Mouse (Mus musculus): ENCODE measurements around the gene Abr.

Gene Abr

DNA sequence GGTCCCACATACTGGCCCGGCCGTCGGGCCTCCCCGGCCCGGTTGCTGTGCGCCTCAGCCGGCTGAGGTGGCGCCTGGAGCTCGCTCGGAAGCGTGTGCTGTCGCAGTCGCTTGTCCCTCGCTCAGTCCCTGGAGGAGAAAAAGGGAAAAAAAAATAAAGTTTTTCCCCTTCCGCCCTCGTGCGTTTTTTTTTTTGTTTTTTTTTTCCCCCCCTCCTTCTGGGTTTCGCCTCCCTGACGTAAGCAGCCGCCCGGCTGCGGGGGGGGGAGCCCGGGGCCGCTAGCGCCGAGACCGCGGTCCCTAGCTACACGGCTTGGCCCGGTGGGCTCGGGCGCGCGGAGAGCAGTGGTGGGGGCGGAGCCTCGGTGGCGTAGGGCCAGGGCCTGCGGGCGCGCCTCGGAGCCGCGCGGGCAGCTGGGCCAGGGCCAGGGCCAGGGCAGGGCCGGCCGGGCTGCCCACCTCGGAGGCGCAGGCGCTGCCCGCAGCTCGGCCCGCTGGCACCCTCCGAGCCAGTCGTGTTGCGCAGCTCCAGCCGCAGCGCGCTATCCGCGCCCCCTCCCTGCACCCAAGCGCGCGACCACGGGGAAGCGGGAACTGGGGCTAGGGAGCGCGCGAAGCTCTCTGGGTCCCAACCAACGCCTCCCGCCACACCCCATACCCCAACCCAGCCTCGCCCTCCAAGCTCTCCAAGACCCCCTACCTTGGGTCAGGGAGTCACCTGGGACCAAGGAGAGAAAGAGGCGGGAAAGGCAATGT is 1.3 kb upstream of the Abr start:
- peak; percentile 72 for DNase-seq

DNA sequence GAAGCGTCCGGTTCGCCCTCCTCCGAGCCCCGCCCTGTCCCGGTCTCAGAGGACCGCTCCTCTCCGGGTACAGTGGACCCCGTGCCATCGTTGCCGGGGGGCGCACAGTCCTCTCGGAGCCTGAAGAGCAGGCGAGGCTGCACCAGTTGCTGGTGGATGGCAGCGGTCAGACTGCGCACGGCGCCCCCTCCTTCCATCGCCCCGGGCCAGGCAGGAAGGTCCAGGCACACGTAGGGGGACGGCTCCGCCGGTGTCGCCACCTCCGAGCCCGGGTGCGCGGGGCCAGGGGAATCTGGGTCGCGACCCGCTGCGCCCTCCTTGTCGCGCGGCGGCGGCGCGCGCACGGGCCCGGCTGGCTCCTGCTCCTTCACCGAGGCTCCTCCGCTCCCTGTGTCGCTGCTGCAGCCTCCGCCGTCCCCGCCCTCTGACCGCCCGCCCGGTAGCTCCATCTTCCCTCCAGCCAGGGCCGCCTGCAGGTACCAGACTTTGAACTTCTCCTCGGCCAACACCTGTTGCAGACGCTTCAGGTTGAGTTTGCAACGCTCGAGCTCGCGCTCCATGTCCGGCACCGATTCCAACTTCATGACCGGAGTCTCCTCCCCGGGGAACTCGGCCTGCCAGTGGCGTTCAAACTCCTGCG is 572 bp upstream of the Abr start:
- DNase-seq = peak; percentile 19

DNA sequence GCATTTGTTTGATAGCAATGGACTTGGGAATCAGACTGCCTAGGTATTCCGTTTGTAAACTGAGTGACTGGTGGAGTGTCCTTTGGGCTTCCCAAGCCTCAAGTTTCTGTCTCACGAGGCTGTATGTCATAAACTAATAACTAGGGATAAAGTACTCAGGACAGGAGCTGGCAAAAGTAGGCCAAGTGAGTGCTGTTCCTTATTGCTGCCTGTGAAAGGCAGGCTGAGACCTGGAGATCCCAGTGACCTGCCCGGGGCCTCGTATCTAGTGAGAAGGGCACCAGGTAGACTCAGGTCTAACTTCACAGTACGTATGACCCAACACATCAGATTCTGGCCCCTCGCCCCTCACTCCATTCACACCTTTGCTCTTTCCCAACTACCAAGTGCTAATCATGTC is 4.0 kb downstream of the Abr start:
- DNase-seq = no peak

DNA sequence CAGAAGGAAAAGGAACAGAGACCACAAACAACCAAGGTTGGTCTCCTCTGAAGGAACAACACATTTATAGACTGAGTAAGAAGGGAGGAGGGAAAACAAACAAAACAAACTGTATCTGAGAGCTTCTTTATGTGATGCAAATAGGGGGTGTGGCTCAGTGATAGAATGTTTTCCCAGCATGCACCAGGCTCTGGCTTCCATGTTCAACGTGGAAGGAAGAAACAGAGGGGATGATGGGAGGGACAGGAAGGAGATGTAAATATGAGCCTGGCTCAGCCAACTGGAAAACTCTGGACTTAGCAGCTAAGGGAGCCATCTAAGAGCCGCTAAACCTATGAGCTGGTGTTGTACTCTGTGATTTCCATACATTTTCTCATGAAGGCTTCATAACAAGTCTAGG is 7.9 kb downstream of the Abr start:
- DNase-seq = no peak

DNA sequence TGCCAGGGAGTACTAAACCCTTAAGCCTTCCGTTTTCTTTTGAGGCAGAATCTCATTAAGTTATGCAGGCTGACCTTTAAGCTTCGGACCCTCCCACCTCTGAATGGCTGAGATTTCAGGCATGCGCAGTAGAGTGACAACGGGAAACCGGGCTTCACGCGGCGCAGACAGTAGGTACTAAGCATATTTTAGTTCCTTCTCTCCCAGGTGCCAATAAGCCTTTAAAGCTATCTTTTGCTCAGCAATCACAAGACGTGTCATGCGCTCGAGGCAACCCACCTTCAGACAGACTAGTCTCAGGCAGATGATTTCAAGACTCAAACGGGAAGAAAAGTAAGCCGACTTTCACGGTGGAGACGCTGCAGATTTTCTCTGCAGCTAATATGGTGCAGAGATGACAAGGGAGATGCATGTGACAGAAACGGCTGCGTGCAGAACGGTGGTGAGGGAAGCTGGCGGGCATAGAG is 9.4 kb downstream of the Abr start:
- peak; percentile 48 for DNase-seq

DNA sequence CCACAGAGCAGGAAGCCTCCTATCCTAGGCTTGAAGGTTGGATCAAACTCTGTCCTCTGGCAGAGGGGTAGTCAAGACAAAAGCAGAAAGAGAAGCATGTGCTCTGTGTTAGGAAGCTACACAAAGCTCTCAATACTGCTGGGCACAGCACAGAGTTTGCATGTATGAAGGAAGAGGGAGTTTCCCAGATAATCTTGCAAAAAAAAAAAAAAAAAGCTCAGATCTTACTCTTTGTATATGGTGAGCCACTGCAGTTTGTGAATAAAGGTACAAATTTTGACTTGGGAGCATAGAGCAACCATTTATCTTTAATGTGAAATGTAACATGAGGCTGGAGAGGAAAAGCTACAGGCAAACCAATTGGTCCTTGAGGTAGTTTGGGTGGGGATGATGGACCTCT is 11.2 kb downstream of the Abr start:
- no peak for DNase-seq

DNA sequence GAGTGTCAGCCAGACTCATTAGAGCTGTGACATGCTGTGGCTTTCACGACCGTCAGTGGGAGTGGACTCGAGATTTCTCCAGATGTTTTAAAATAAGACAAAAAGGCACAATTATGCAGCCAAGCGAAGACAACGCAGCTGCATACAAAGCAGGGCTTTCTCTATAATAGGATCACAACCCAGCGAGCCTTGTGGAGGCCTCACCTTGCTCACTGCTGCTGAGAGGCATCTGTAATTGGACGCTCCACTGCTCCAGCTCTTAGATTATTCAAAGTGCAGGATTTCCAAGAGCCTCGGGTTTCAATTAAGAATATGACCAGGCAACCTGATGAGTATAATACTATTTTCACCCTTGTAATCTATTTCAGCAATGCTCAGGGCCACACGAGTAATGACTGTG is 15.6 kb downstream of the Abr start:
- no peak for DNase-seq

DNA sequence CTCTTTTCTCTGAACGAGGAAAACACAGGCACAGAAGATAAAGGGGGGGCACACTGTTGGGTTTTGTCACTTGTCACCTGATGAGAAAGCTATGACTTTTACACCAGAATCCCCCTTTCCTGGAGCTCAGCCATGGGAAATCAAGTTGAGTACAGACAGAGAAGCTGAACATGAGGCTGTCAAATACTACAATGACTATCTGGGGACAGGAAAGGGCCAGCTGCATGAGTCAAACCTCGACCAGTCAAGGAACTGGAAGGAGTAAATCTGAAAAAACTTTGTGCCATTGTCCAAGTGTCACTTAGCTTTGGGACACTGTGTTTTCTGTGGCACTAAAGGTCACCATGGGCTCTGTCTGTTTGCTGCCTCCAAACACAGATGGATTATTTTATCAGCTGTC is 22.9 kb downstream of the Abr start:
- DNase-seq = no peak

DNA sequence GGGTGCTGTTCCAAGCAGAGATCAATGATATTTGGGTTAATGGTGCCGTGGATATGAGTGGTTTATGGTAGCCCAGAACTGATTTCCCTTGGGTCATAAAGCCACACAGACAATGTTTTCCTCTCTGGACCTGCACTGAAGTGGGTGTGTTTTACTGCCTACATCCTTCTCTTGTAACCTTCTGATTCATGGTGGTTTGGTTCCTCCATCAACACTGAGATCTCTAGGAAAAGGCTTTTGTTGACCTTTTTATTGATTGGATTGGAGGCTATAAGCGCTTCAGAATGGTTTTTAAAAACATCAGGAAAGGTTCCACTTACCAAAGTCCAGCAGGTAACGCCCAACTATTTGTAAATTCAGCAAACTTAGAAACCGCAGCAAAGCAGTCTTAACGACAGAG is 23.4 kb downstream of the Abr start:
- no peak for DNase-seq

DNA sequence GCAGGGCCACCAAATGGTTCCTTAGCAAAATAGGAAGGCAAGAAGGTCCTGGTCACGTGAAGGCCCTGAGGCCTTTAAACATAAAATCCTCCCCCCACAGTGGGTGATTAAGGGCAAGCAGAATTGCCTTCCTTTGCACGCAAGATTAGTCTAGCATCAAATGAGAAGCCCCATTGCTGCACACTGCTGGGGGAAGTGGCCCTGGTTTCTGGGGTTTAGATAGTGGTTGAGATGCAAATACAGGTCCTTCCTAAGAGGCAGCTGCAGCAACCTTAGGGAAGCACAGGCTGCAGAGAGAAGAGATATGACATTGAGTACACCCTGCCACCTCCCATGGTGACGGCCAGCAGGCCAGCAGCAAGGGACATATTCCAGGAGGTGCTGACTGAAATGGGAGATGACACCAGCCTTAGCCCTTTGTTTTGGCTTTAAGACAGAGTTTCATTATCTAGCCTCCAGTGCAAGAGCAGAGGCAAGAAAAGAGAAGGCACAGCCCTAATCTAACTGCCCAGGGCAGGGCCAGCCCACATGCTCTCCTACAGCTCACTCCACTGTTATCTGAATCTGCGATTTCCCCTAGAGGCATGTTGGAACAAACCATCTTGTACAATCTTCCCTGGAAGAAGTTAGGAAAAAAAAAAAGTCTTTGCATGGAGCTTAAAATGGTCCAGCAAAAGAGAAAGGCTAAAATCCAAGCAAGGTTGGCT is 28.3 kb downstream of the Abr start:
- DNase-seq = no peak

DNA sequence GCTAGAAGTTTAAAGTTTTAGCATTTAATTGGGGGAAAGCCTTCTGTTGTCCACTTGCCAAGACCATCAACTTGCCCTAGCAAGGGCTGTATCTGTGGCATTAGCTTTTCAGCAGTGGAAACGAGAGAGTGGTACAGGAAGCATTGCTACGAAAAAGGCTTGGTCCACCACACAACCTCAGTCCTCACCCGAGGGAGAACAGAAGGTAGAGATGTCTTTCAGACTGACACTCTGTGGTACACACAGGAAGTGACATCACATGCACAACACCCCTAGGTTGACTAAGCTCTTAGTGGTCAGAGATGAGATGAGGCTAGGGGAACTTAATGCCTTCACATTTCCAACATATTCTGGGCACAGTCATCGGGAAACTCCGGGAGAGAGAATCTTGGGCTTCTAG is 32.4 kb downstream of the Abr start:
- DNase-seq = no peak

DNA sequence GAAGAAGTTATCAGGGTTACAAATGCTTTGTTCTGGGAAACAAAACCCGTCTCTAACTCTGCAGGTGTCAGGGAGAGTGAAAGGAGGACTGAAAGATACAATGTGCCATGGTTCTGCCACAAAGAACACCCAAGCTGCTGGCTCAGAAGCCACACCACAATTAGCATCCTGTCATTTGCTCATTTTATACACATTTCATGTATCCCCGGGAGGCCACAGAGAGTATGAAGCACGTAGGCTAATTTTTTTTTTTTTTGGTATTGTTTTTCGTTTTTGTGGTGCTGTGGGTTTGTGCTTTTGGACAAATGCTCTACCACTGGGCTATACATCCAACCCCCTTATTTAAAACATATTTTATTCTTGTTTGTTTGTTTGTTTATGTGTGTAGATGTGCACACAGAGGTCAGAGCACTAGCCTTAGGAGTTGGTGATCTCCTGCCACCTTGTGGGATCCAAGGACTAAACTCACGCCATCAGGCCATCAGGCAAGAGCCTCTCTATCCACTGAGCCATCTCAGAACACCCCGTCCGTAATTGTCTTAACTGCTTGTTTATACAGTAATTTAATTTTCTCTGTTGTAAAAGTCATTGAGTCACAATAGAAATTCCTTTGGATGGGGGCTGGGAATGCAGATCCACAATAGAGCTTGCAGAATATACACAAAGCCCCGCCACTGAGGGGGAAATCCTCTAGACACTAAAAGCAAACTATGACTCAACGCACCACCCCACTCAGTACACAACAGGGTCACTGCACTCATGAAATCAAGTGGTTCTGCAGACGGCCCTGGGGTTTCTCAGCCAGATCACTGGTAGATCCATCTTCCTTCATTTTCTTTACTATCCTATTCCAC is 33.3 kb downstream of the Abr start:
- peak; percentile 44 for DNase-seq

DNA sequence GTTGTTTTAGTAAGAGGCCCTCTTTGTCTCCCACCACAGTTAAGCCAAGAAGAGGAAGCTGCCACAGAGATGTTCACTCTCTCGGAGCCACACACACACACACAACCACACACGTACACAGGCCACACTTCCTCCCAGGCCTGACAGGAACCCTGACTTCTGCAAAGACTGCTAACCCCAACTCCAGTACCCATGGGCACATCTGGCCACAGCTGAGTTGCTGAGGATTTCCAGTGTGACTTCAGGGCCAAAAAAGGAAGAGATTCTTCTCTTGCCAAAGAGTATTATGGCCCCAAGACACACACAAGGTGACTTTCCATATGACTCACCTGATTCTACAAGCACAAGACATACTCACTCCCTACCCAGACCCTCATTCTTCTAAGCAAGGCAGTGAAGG is 34.1 kb downstream of the Abr start:
- DNase-seq = peak; percentile 5

DNA sequence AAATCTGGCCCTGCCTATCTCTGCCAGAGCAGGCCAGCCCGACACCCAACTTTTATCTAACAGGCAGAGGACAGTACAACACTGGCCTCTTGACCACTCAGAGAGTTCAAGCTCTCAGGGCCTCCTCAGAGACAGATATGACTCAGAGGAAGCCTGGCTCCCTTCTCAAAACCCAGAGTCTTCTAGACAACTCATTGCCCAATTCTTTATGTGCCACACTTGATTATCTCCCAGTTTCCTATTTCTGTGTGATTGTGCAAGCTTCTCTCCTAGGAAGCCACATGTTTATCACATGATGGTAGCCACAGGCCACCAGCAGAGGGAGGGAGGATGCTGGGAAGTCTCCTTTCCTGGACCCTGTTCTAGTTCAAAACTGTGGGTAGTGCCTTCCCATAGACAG is 34.8 kb downstream of the Abr start:
- peak; percentile 12 for DNase-seq

DNA sequence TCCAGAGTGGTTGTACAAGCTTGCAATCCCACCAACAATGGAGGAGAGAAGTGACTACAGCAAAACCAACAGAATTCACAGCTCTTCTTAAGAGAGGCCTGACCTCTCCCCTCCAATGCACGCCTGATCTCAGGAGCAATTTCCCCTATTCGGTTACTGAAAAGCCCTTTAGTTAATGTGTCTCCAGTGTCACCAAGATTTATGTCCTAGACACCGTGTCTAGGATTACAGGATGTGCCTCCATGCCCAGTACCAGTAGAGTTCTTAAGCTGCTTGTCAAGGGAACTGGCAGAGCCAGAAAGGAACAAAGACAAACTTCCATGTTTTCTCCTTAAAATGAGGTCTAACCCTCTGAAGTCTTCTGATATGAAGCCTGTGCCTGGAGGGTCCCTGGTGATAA is 36.0 kb downstream of the Abr start:
- DNase-seq = no peak

DNA sequence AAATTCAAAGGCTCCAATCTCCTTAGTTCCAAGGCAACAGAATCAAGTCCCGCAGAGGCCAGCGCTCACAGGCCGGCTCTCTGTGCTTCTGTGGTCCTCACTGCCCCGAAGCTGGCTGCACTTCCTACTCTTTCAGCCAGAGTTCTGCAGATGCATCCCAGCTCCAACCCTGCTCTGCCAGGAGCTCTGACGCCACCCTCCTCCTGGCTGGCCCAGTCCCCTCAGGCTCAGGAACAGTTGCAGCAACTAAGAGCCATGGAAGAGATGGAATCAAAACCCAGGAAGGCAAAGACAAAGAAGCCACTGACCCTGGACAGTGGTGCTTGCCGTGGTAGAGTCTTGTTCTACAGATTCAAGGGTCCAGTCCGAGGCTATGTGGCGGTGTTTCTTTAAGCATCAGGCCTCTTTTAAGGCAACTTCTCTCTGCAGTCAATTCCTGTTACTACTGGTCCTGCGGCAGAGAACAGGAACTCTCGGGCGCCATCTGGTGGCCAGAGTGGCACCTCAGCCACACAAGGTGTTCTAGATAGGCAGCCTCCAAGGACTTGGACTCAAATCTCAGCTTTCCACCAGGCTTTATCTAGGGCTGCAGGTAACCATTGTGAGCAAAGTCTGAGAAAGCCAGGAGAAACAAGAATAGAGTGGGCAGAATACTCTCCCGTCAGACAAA is 44.4 kb downstream of the Abr start:
- DNase-seq = peak; percentile 89

DNA sequence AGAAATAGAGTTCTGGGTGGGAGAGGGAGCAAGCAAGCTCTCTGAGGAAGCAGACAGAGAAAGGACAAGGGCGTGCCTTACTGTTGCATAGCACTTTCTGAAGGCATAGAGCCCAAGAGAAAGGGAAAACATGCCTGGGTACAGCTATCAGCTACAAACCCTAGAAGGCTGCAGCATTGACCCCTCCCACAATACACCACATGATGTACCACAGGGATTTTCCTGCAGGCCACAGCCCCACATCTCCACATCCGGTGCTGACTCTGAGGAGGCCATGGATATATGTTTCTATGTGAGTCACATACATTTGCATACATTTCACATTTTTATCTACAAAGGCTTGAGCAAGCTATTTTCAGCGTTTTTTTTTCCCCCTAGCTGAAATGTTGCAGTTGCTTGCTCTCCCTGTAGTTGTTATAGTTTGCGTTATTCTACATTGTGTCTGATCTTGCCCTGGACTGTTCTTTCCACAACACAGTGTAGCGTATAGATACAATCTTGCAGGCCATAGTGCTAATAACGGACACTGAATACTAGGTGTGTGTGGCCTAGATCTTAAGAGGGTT is 49.2 kb downstream of the Abr start:
- DNase-seq = no peak

DNA sequence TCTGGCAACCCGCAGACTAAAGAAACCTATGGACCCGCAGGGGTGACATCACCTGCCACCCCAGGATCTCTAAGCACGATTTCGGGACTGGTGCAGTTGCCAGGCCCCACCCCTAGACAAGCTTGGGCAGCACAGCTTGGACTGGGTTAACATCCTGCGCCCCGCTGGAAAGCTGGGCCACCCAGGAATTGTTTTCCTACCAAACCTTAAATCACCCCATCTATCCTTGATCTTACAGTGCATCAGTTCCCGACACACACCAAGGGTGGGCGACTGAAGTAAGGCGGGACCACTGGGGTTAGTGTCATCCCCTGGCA is 50.5 kb downstream of the Abr start:
- no peak for DNase-seq

DNA sequence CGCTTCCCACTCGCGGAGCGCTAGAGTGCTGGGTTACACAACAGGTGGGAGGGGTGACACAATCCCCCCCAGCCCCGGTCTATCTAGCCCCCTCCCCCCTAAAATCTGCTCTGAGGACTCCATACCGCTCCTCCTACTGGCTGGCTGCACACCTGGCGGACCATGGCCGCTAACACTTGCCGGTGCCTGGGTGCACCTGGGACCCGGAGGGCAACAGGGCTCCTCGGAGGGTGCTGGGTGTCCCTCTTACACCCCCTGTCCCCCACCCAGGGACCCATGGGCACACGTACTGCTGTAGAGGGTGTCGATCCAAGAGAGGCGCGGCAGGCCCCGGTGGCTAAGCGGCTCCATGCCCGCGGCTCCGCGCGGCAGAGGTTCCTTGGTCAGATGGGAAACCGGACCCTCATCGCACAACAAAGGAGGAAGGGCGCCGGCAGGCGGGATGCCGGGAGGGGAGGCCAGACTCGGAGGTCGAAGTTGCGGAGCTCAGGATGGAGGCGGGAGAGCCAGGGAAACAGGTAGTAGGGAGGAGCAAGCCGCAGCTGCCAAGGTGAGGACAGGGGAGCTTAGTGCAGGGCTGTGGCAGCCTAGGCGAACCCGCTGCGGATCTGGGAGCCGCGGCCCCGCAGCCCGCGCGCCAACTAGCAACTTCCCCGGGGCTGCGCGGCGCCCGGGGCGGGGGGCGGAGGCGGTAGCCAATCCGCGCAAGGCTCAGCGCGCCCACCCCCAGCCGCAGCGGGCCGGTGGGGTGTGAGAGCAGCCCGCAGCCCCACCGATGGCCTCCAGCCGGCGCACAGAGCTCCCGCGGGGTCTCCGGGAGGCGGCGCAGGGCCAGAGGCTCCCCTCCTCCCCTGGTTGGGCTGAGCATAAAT is 51.1 kb downstream of the Abr start:
- DNase-seq = peak; percentile 7

DNA sequence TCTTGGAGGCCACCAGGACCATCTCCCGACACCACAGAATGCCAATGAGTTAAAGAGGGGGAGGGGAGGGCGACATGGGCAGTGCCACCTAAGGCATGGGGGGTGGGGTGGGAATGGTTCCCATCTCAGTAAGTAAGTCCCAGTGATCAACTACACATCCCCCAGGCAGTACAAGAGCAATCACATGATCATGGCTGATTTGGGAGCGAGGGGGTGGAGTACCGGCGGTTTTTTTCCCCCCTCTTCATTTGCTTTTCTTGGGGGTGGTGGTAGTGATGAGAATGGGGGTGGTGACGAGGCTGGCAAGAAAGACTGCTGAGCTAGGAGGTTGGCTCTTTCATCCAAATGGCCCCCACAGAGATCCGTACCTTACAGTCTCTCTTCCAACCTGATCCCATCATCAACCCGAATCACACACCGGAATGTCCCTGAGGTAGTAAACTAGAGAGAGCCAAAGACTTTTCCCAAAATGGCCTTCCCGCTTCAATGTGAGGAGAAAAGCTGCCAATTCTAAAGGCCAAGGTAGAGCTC is 51.8 kb downstream of the Abr start:
- no peak for DNase-seq

DNA sequence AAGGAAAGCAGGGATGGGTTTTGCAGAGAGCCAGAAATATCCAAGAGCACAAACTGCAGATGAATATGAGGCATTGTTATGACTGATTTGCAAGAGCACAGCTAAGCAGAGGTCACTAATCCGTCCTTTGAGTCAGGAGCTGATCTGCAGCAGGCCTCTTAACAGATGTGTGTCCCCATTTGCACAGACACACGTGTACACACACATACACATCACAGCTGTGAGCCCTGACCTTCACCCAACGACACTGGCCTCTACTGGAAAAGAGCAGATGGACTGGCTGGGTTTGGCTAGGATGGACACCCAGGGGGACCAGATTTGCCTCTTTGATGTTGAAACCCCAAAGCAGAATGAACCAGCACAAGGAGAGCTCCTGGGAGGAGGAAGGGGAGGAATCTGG is 52.7 kb downstream of the Abr start:
- DNase-seq = no peak
